Mouse (Mus musculus) ES-E14 (cell line): ENCODE results near the gene Gadl1. TPM values are rescaled to one million over a fixed set of nuclear protein-coding genes. Genes with fewer than 3 reads are reported as not detected.
"Not testable (repeated sequence)": the region's sequence is repeated elsewhere in the genome, so short reads cannot be mapped to it uniquely, and the experiment has no call there.

ENCODE experiments used
- DNase-seq: peaks from one replicate; pipeline ENCODE4 v3.0.0-alpha.2; 2013; ENCODE audit warnings: low read depth, low spot score
- H3K27ac ChIP-seq: 2 replicates; pipeline ENCODE4 v1.5.1; 2012; ENCODE audit warnings: low read depth, mild to moderate bottlenecking, low read length, moderate library complexity, mixed read lengths; ENCODE audit not compliant: poor library complexity, insufficient read depth, severe bottlenecking
- H3K36me3 ChIP-seq: 2 replicates; pipeline ENCODE4 v1.6.1; 2012; ENCODE audit warnings: mild to moderate bottlenecking, low read length, moderate library complexity, mixed read lengths; ENCODE audit not compliant: control insufficient read depth, poor library complexity, insufficient read depth, severe bottlenecking
- H3K4me1 ChIP-seq, 2 experiments: fragments of 150-350 bp in 1 of 2; sonication (generic) in 1 of 2; 2 replicates each; pipeline ENCODE4 v1.6.1; 2012; ENCODE audit warnings: low read length in 2 of 2, mild to moderate bottlenecking in 1 of 2, mixed read lengths in 1 of 2; ENCODE audit not compliant: control insufficient read depth in 2 of 2, insufficient read depth in 2 of 2, poor library complexity in 1 of 2
- H3K4me3 ChIP-seq, 2 experiments: fragments of 150-350 bp in 1 of 2; sonication (generic) in 1 of 2; 2 replicates each; pipeline ENCODE4 v1.5.1; 2012; ENCODE audit warnings: low read length in 2 of 2, low read depth in 1 of 2, mild to moderate bottlenecking in 1 of 2, mixed read lengths in 1 of 2; ENCODE audit not compliant: insufficient read depth in 1 of 2, poor library complexity in 1 of 2, severe bottlenecking in 1 of 2
- H3K9ac ChIP-seq: 2 replicates; pipeline ENCODE4 v1.6.1; 2012; ENCODE audit warnings: low read depth, mild to moderate bottlenecking, low read length, mixed read lengths; ENCODE audit not compliant: poor library complexity, insufficient read depth, severe bottlenecking
- H3K9me3 ChIP-seq: fragments of 150-350 bp; sonication (generic); 2 replicates; pipeline ENCODE4 v1.6.1; 2012; ENCODE audit warnings: low read depth, mild to moderate bottlenecking, low read length; ENCODE audit not compliant: control insufficient read depth, insufficient read depth
- CHD2 ChIP-seq: IDR thresholded peaks from 2 replicates; pipeline ENCODE4 v1.6.1; 2014; ENCODE audit warnings: mild to moderate bottlenecking, low read depth, low read length, inconsistent platforms
- HCFC1 ChIP-seq: IDR thresholded peaks from 2 replicates; pipeline ENCODE4 v1.6.1; 2012; ENCODE audit warnings: low read length, inconsistent platforms, borderline replicate concordance; ENCODE audit not compliant: insufficient read depth
- MAFK ChIP-seq: IDR thresholded peaks from 2 replicates; pipeline ENCODE4 v1.6.1; 2014; ENCODE audit warnings: mild to moderate bottlenecking, low read depth, low read length, inconsistent platforms; ENCODE audit not compliant: insufficient read depth
- ZC3H11A ChIP-seq: IDR thresholded peaks from 2 replicates; pipeline ENCODE4 v1.6.1; 2012; ENCODE audit warnings: low read depth, mild to moderate bottlenecking, inconsistent platforms, low read length, borderline replicate concordance
- ZNF384 ChIP-seq: IDR thresholded peaks from 2 replicates; pipeline ENCODE4 v1.6.1; 2012; ENCODE audit warnings: low read depth, low read length, inconsistent platforms
- in situ Hi-C, 2 experiments: fragments of 600-800 bp; cut with MboI; formaldehyde crosslinking; loops; one replicate each; pipeline ENCODE4 v1.15.1; 2025; ENCODE audit warnings: low sequenced_read_pairs in 2 of 2, inconsistent platforms in 1 of 2; ENCODE audit not compliant: unreplicated experiment in 2 of 2
- total RNA-seq: library from RNA; depleted of rRNA; stranded (reverse); fragments of 300-350 nt; gene quantifications from 2 replicates; pipeline ENCODE4 v1.2.3, GENCODE M21; 2012

Gene Gadl1
- total RNA-seq, 1 experiment: not detected

GRCm38 (mm10) chr9:116064774-116065173 lies 155.5 kb downstream of the Gadl1 start:
- no peaks in the 10 kb centered on the region for H3K36me3 ChIP-seq
- H3K9me3 ChIP-seq: no peaks in the 10 kb centered on the region
- TF ChIP-seq ZC3H11A (no peak), HCFC1 (no peak), MAFK (no peak), ZNF384 (no peak), CHD2 (no peak)
- no peaks in the 10 kb centered on the region for H3K4me1 ChIP-seq
- H3K9ac ChIP-seq: no peak overlapping the region
- H3K4me3 ChIP-seq: no peak overlapping the region
- H3K27ac ChIP-seq: no peak overlapping the region
- no peak for DNase-seq
- in situ Hi-C loops: no loop called here

- H3K4me3 ChIP-seq, in situ Hi-C loops, H3K27ac ChIP-seq, DNase-seq, H3K36me3 ChIP-seq, H3K9me3 ChIP-seq, H3K9ac ChIP-seq, H3K4me1 ChIP-seq: not testable (repeated sequence)
Observed at GRCm38 (mm10) chr9:116071561-116071960, 162.3 kb downstream of the Gadl1 start.

GRCm38 (mm10) chr9:116076163-116076562 lies 166.9 kb downstream of the Gadl1 start:
- TF ChIP-seq ZNF384 (no peak), MAFK (no peak), HCFC1 (no peak), ZC3H11A (no peak), CHD2 (no peak)
- no peak overlapping the region for H3K27ac ChIP-seq
- H3K36me3 ChIP-seq: no peaks in the 10 kb centered on the region
- H3K9me3 ChIP-seq: no peaks in the 10 kb centered on the region
- H3K4me3 ChIP-seq: no peak overlapping the region
- H3K4me1 ChIP-seq: no peaks in the 10 kb centered on the region
- no peak for DNase-seq
- no peak overlapping the region for H3K9ac ChIP-seq
- in situ Hi-C loops: no loop called here

GRCm38 (mm10) chr9:116076946-116077345 lies 167.7 kb downstream of the Gadl1 start:
- Histone ChIP-seq H3K9me3 (no peaks in the 10 kb centered on the region), H3K27ac (no peak overlapping the region), H3K36me3 (no peaks in the 10 kb centered on the region), H3K4me3 (no peak overlapping the region), H3K4me1 (no peaks in the 10 kb centered on the region), H3K9ac (no peak overlapping the region)
- TF ChIP-seq CHD2: no peak
- no peak for TF ChIP-seq ZC3H11A
- TF ChIP-seq ZNF384: no peak
- TF ChIP-seq HCFC1: no peak
- no peak for TF ChIP-seq MAFK
- no peak for DNase-seq
- in situ Hi-C loops: no loop called here

- in situ Hi-C loops: no loop called here
Observed at GRCm38 (mm10) chr9:116077419-116077818, 168.2 kb downstream of the Gadl1 start.

More at GRCm38 (mm10) chr9:116077419-116077818, 168.2 kb downstream of the Gadl1 start:
- DNase-seq: no peak
- TF ChIP-seq HCFC1 (no peak), ZNF384 (no peak)
- H3K4me1 ChIP-seq: no peaks in the 10 kb centered on the region
- no peak overlapping the region for H3K27ac ChIP-seq
- no peaks in the 10 kb centered on the region for H3K36me3 ChIP-seq
- H3K9me3 ChIP-seq: no peaks in the 10 kb centered on the region
- H3K4me3 ChIP-seq: no peak overlapping the region
- H3K9ac ChIP-seq: no peak overlapping the region
